Mouse (Mus musculus): ENCODE measurements around the gene Gm11168.
"Not testable (repeated sequence)": the region's sequence is repeated elsewhere in the genome, so short reads cannot be mapped to it uniquely, and the experiment has no call there.

The Gm11168 gene

GRCm38 (mm10) chr9:3023985-3024648, 21.0 kb downstream of the Gm11168 start:
- in situ Hi-C loops (cut with MboI; ENCODE audit: low pct_unique_long_range_greater_than_20kb in 1 of 2, low sequenced_read_pairs in 2 of 2, unreplicated experiment in 1 of 2): not testable (repeated sequence)

- in situ Hi-C loops (cut with MboI; ENCODE audit: low pct_unique_long_range_greater_than_20kb in 1 of 2, low sequenced_read_pairs in 2 of 2, unreplicated experiment in 1 of 2): not testable (repeated sequence)
Measured at GRCm38 (mm10) chr9:3024912-3025467, 21.8 kb downstream of the Gm11168 start, which contains the start of gene Gm10717. TSS of gene Gm10717 (plus strand) at chr9:3025417.

- in situ Hi-C loops (cut with MboI; ENCODE audit: low pct_unique_long_range_greater_than_20kb in 1 of 2, low sequenced_read_pairs in 2 of 2, unreplicated experiment in 1 of 2): not testable (repeated sequence)
Measured at GRCm38 (mm10) chr9:3025653-3026052, 22.5 kb downstream of the Gm11168 start.

GRCm38 (mm10) chr9:3026136-3026535, 23.0 kb downstream of the Gm11168 start:
- in situ Hi-C loops (cut with MboI; ENCODE audit: low pct_unique_long_range_greater_than_20kb in 1 of 2, low sequenced_read_pairs in 2 of 2, unreplicated experiment in 1 of 2): not testable (repeated sequence)

- in situ Hi-C loops (cut with MboI; ENCODE audit: low pct_unique_long_range_greater_than_20kb in 1 of 2, low sequenced_read_pairs in 2 of 2, unreplicated experiment in 1 of 2): not testable (repeated sequence)
Measured at GRCm38 (mm10) chr9:3026741-3027140, 23.6 kb downstream of the Gm11168 start.

GRCm38 (mm10) chr9:3027200-3027599, 24.1 kb downstream of the Gm11168 start:
- in situ Hi-C loops (cut with MboI; ENCODE audit: low pct_unique_long_range_greater_than_20kb in 1 of 2, low sequenced_read_pairs in 2 of 2, unreplicated experiment in 1 of 2): not testable (repeated sequence)

GRCm38 (mm10) chr9:3029276-3030000, 26.3 kb downstream of the Gm11168 start:
- in situ Hi-C loops (cut with MboI; ENCODE audit: low pct_unique_long_range_greater_than_20kb in 1 of 2, low sequenced_read_pairs in 2 of 2, unreplicated experiment in 1 of 2): not testable (repeated sequence)

- in situ Hi-C loops (cut with MboI; ENCODE audit: low pct_unique_long_range_greater_than_20kb in 1 of 2, low sequenced_read_pairs in 2 of 2, unreplicated experiment in 1 of 2): not testable (repeated sequence)
Measured at GRCm38 (mm10) chr9:3030677-3031318, 27.7 kb downstream of the Gm11168 start.

- in situ Hi-C loops (cut with MboI; ENCODE audit: low pct_unique_long_range_greater_than_20kb in 1 of 2, low sequenced_read_pairs in 2 of 2, unreplicated experiment in 1 of 2): not testable (repeated sequence)
Measured at GRCm38 (mm10) chr9:3034299-3034698, 31.2 kb downstream of the Gm11168 start, which contains the start of gene Gm17535. TSS of gene Gm17535 (plus strand) at chr9:3034599.

GRCm38 (mm10) chr9:3036577-3036976, 33.4 kb downstream of the Gm11168 start, which contains the start of gene Gm10715:
TSS of gene Gm10715 (plus strand) at chr9:3036877.
- in situ Hi-C loops (cut with MboI; ENCODE audit: low pct_unique_long_range_greater_than_20kb in 1 of 2, low sequenced_read_pairs in 2 of 2, unreplicated experiment in 1 of 2): not testable (repeated sequence)

- in situ Hi-C loops (cut with MboI; ENCODE audit: low pct_unique_long_range_greater_than_20kb in 1 of 2, low sequenced_read_pairs in 2 of 2, unreplicated experiment in 1 of 2): not testable (repeated sequence)
Measured at GRCm38 (mm10) chr9:3038161-3038560, 35.0 kb downstream of the Gm11168 start.

Data from mouse embryonic stem cell (cell line).